Mouse (Mus musculus) liver, embryonic 15.5 days (tissue): ENCODE measurements around the gene Galnt12. TPM values are rescaled to one million over a fixed set of nuclear protein-coding genes. Genes with fewer than 3 reads are reported as not detected.

Source experiments
- ATAC-seq: fragments of 200-750 bp; cut with Nextera tagmentation; 2 replicates; pipeline ENCODE4 v1.8.0; 2017; ENCODE audit warnings: moderate number of reproducible peaks, mild to moderate bottlenecking, moderate library complexity; ENCODE audit not compliant: insufficient read depth
- H3K27ac ChIP-seq: fragments of 300-500 bp; sonication (generic); replicated peaks from 2 replicates; pipeline ENCODE4 v1.5.1; 2015; ENCODE audit warnings: mild to moderate bottlenecking, inconsistent platforms
- H3K27me3 ChIP-seq: fragments of 300-500 bp; sonication (generic); 2 replicates; pipeline ENCODE4 v1.6.1; 2015; ENCODE audit warnings: mild to moderate bottlenecking, inconsistent platforms
- H3K36me3 ChIP-seq: fragments of 300-500 bp; sonication (generic); replicated peaks from 2 replicates; pipeline ENCODE4 v1.6.1; 2015; ENCODE audit warnings: moderate library complexity, mild to moderate bottlenecking, inconsistent platforms
- H3K4me1 ChIP-seq: fragments of 300-500 bp; sonication (generic); replicated peaks from 2 replicates; pipeline ENCODE4 v1.6.1; 2015; ENCODE audit warnings: inconsistent platforms
- H3K4me2 ChIP-seq: fragments of 300-500 bp; sonication (generic); 2 replicates; pipeline ENCODE4 v1.6.1; 2015; ENCODE audit warnings: moderate library complexity, mild to moderate bottlenecking, inconsistent platforms
- H3K4me3 ChIP-seq: fragments of 300-500 bp; sonication (generic); replicated peaks from 2 replicates; pipeline ENCODE4 v1.5.1; 2015; ENCODE audit warnings: mild to moderate bottlenecking, inconsistent platforms
- H3K9ac ChIP-seq: fragments of 300-500 bp; sonication (generic); 2 replicates; pipeline ENCODE4 v1.6.1; 2015; ENCODE audit warnings: moderate library complexity, mild to moderate bottlenecking, inconsistent platforms
- H3K9me3 ChIP-seq: fragments of 300-500 bp; sonication (generic); replicated peaks from 2 replicates; pipeline ENCODE4 v1.6.1; 2016; ENCODE audit warnings: inconsistent platforms
- WGBS: fragments of 180-500 bp; shearing (Covaris S2); methylation state at CpG from one replicate; pipeline ENCODE4 v1.1.7; 2015; ENCODE audit warnings: mixed read lengths; ENCODE audit not compliant: insufficient replicate concordance; 5-methylcytosine and 5-hydroxymethylcytosine counted together
- polyA plus RNA-seq: library from polyadenylated mRNA; unstranded; fragments of >200 nt; fragmentation: Nextera tagmentation; extraction: Ambion mirVana; gene quantifications from 2 replicates; pipeline ENCODE4 v1.2.1, GENCODE M21; 2015

The Galnt12 gene
- polyA plus RNA-seq, 1 experiment from 2014 or later: 0.70 TPM

GRCm38 (mm10) chr4:47138411-47138810 lies 46.7 kb downstream of the Galnt12 start:
- H3K4me1 ChIP-seq: no peaks in the 10 kb centered on the region
- WGBS: 58% methylated on average over 7 of the region's 7 CpGs
- H3K4me3 ChIP-seq: no peak overlapping the region
- H3K9ac ChIP-seq: no peak overlapping the region
- H3K27ac ChIP-seq: no peak overlapping the region
- no peak for ATAC-seq
- no peaks in the 10 kb centered on the region for H3K36me3 ChIP-seq
- no peak overlapping the region for H3K4me2 ChIP-seq
- H3K27me3 ChIP-seq: no peaks in the 10 kb centered on the region
- no peaks in the 10 kb centered on the region for H3K9me3 ChIP-seq

GRCm38 (mm10) chr4:47138967-47139777 lies 47.5 kb downstream of the Galnt12 start:
- H3K4me1 ChIP-seq: no peaks in the 10 kb centered on the region
- 40% methylated on average over 9 of the region's 9 CpGs for WGBS
- no peaks in the 10 kb centered on the region for H3K27me3 ChIP-seq
- no peaks in the 10 kb centered on the region for H3K9me3 ChIP-seq
- H3K4me2 ChIP-seq: no peak overlapping the region
- ATAC-seq: no peak
- H3K4me3 ChIP-seq: no peak overlapping the region
- no peak overlapping the region for H3K27ac ChIP-seq
- no peak overlapping the region for H3K9ac ChIP-seq
- no peaks in the 10 kb centered on the region for H3K36me3 ChIP-seq

- Histone ChIP-seq H3K27ac (no peak overlapping the region), H3K4me3 (no peak overlapping the region), H3K36me3 (no peaks in the 10 kb centered on the region), H3K9ac (no peak overlapping the region), H3K27me3 (no peaks in the 10 kb centered on the region), H3K4me2 (no peak overlapping the region), H3K9me3 (no peaks in the 10 kb centered on the region), H3K4me1 (no peaks in the 10 kb centered on the region)
- ATAC-seq: no peak
- 60% methylated on average over 3 of the region's 3 CpGs for WGBS
Measured at GRCm38 (mm10) chr4:47140301-47140700, 48.6 kb downstream of the Galnt12 start.

GRCm38 (mm10) chr4:47141444-47142154 lies 49.9 kb downstream of the Galnt12 start:
- Histone ChIP-seq H3K36me3 (no peaks in the 10 kb centered on the region), H3K9me3 (no peaks in the 10 kb centered on the region), H3K4me1 (no peaks in the 10 kb centered on the region), H3K4me3 (no peak overlapping the region), H3K4me2 (no peak overlapping the region), H3K9ac (no peak overlapping the region), H3K27me3 (no peaks in the 10 kb centered on the region), H3K27ac (no peak overlapping the region)
- no peak for ATAC-seq
- WGBS: 66% methylated on average over 10 of the region's 10 CpGs

GRCm38 (mm10) chr4:47143849-47144248 lies 52.1 kb downstream of the Galnt12 start:
- ATAC-seq: no peak
- Histone ChIP-seq H3K9me3 (no peaks in the 10 kb centered on the region), H3K4me1 (no peaks in the 10 kb centered on the region), H3K27ac (no peak overlapping the region), H3K9ac (no peak overlapping the region), H3K4me2 (no peak overlapping the region), H3K27me3 (no peaks in the 10 kb centered on the region), H3K4me3 (no peak overlapping the region), H3K36me3 (no peaks in the 10 kb centered on the region)
- 65% methylated on average over 6 of the region's 6 CpGs for WGBS

- Histone ChIP-seq H3K4me3 (no peak overlapping the region), H3K9me3 (no peaks in the 10 kb centered on the region), H3K4me1 (no peaks in the 10 kb centered on the region), H3K9ac (no peak overlapping the region), H3K27me3 (no peaks in the 10 kb centered on the region), H3K36me3 (no peaks in the 10 kb centered on the region), H3K4me2 (no peak overlapping the region), H3K27ac (no peak overlapping the region)
- ATAC-seq: no peak
- WGBS: 61% methylated on average over 6 of the region's 6 CpGs
Measured at GRCm38 (mm10) chr4:47145341-47145740, 53.6 kb downstream of the Galnt12 start.

- H3K4me3 ChIP-seq: no peak overlapping the region
- H3K4me2 ChIP-seq: no peak overlapping the region
- H3K27me3 ChIP-seq: no peaks in the 10 kb centered on the region
- ATAC-seq: no peak
- no peak overlapping the region for H3K27ac ChIP-seq
- H3K9ac ChIP-seq: no peak overlapping the region
- H3K4me1 ChIP-seq: no peaks in the 10 kb centered on the region
- WGBS: 48% methylated on average over 4 of the region's 4 CpGs
- no peaks in the 10 kb centered on the region for H3K9me3 ChIP-seq
- no peaks in the 10 kb centered on the region for H3K36me3 ChIP-seq
Measured at GRCm38 (mm10) chr4:47146561-47146960, 54.9 kb downstream of the Galnt12 start.

- Histone ChIP-seq H3K4me2 (no peak overlapping the region), H3K27me3 (no peaks in the 10 kb centered on the region), H3K36me3 (no peaks in the 10 kb centered on the region), H3K9ac (no peak overlapping the region), H3K4me1 (no peaks in the 10 kb centered on the region), H3K27ac (no peak overlapping the region), H3K9me3 (no peaks in the 10 kb centered on the region), H3K4me3 (no peak overlapping the region)
- 19% methylated on average over 3 of the region's 3 CpGs for WGBS
- no peak for ATAC-seq
Measured at GRCm38 (mm10) chr4:47149963-47150362, 58.3 kb downstream of the Galnt12 start.

GRCm38 (mm10) chr4:47150806-47151205 lies 59.1 kb downstream of the Galnt12 start:
- Histone ChIP-seq H3K9me3 (no peaks in the 10 kb centered on the region), H3K9ac (no peak overlapping the region), H3K27me3 (no peaks in the 10 kb centered on the region), H3K36me3 (no peaks in the 10 kb centered on the region), H3K27ac (no peak overlapping the region), H3K4me3 (no peak overlapping the region), H3K4me2 (no peak overlapping the region), H3K4me1 (no peaks in the 10 kb centered on the region)
- WGBS: 75% methylated on average over 3 of the region's 3 CpGs
- no peak for ATAC-seq

- Histone ChIP-seq H3K27me3 (no peaks in the 10 kb centered on the region), H3K4me3 (no peak overlapping the region), H3K9me3 (no peaks in the 10 kb centered on the region), H3K4me2 (no peak overlapping the region), H3K4me1 (no peaks in the 10 kb centered on the region), H3K9ac (no peak overlapping the region), H3K27ac (no peak overlapping the region), H3K36me3 (no peaks in the 10 kb centered on the region)
- WGBS: 54% methylated on average over 8 of the region's 8 CpGs
- ATAC-seq: no peak
Measured at GRCm38 (mm10) chr4:47151553-47152183, 60.0 kb downstream of the Galnt12 start.

- Histone ChIP-seq H3K4me3 (no peak overlapping the region), H3K27me3 (no peaks in the 10 kb centered on the region), H3K36me3 (no peaks in the 10 kb centered on the region), H3K9ac (no peak overlapping the region), H3K4me1 (no peaks in the 10 kb centered on the region), H3K27ac (no peak overlapping the region), H3K4me2 (no peak overlapping the region), H3K9me3 (no peaks in the 10 kb centered on the region)
- 11% methylated on average over 4 of the region's 4 CpGs for WGBS
- ATAC-seq: no peak
Measured at GRCm38 (mm10) chr4:47161103-47161755, 69.5 kb downstream of the Galnt12 start.
